Mouse (Mus musculus) E14TG2a.4 (cell line): ENCODE results near the gene Etv3.

Experiments
- H3K27me3 ChIP-seq: 2 replicates; pipeline ENCODE4 v1.6.1; 2014; ENCODE audit warnings: low read length, control low read depth; ENCODE audit not compliant: insufficient read depth
- H3K36me3 ChIP-seq: 2 replicates; pipeline ENCODE4 v1.6.1; 2014; ENCODE audit warnings: low read length, control low read depth; ENCODE audit not compliant: insufficient read depth
- H3K4me1 ChIP-seq: replicated peaks from 2 replicates; pipeline ENCODE4 v1.6.1; 2014; ENCODE audit warnings: low read depth, low read length, control low read depth
- H3K4me3 ChIP-seq: replicated peaks from 2 replicates; pipeline ENCODE4 v1.5.1; 2014; ENCODE audit warnings: mild to moderate bottlenecking, low read length
- H3K9me3 ChIP-seq: 2 replicates; pipeline ENCODE4 v1.6.1; 2014; ENCODE audit warnings: low read length, control low read depth
- CTCF ChIP-seq: conservative IDR thresholded peaks from 2 replicates; pipeline ENCODE4 v1.5.1; 2014; ENCODE audit warnings: low read length
- NANOG ChIP-seq: IDR thresholded peaks from 2 replicates; pipeline ENCODE4 v1.6.1; 2014; ENCODE audit warnings: borderline replicate concordance, low read length, mixed read lengths
- POU5F1 ChIP-seq: IDR thresholded peaks from 2 replicates; pipeline ENCODE4 v1.6.1; 2014; ENCODE audit warnings: low read length, borderline replicate concordance

Gene Etv3

DNA sequence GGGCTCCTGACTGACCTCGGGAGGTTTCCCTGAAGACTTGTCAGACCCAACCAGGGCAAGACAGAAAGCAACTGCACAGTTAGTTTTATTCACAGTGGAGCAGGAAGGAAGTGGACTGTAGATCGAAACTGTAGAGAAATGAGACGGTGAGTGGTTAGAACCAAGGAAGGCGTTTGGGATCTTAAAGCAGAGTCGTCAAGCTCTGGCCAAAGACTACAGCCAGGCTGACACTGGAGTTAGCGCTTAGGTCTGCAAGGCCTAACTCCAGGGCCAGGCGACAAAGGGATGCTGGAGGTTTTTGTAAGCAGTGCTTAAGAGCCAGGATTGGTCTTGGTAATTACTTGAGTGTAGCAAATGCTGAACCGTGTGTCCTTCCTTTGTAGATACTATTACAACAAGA is 3.6 kb downstream of the Etv3 start:
- H3K4me3 ChIP-seq = no peak overlapping the region
- H3K9me3 ChIP-seq = no peaks in the 10 kb centered on the region
- H3K4me1 ChIP-seq = peaks cover 23% of the 10 kb centered on the region
- no peak for TF ChIP-seq POU5F1
- no peak for TF ChIP-seq CTCF
- TF ChIP-seq NANOG = no peak
- H3K27me3 ChIP-seq = peaks cover 8% of the 10 kb centered on the region
- H3K36me3 ChIP-seq = peaks cover 70% of the 10 kb centered on the region

DNA sequence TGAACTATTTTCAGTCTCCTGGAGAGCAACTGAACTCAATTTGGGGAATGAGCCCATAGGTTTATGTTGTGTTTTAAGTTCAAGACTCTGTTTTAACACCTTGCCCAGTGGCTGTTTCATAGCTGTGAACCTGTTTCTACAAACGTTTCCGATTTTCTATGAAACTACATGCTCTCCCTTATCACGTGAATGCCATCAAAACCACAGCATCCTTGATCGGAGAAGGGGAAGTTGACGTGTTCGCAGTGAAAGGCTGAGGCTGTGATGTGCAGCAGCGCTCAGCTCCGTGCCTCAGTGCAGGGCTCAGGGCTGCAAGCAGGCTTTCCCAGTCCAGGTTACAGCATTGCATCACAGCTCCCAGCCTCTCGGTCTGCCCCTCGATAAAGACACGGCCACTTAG is 4.4 kb downstream of the Etv3 start:
- TF ChIP-seq NANOG (no peak), CTCF (no peak), POU5F1 (no peak)
- Histone ChIP-seq H3K27me3 (peaks cover 7% of the 10 kb centered on the region), H3K36me3 (peaks cover 72% of the 10 kb centered on the region)

DNA sequence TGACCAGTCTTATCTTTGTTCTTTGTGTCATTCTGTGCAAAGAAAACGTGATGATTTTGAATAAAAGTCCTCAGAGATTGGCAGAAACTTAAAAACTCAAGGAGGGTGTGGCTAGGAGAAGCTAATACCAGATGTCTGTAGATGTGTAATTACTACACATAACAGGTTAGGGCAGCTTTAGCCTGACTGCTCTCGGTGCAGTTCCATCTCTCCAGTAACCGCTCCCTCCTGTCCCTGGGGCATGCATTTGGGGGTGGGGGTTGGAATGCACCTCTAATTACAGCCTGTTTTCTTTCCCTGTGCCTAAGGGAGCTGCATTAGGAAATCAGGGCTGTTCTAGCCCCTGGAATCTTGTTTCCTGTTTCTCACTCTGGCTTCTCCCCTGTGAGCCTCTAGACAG is 5.0 kb downstream of the Etv3 start:
- TF ChIP-seq NANOG (no peak), POU5F1 (no peak), CTCF (no peak)
- peaks cover 19% of the 10 kb centered on the region for H3K4me1 ChIP-seq
- no peaks in the 10 kb centered on the region for H3K9me3 ChIP-seq
- peaks cover 74% of the 10 kb centered on the region for H3K36me3 ChIP-seq
- H3K27me3 ChIP-seq = peaks cover 2% of the 10 kb centered on the region; the same call in 1 of the 2 replicates
- H3K4me3 ChIP-seq = no peak overlapping the region

More for the DNA sequence above, 4.4 kb downstream of the Etv3 start:
- Histone ChIP-seq H3K9me3 (no peaks in the 10 kb centered on the region), H3K4me1 (peaks cover 22% of the 10 kb centered on the region), H3K4me3 (no peak overlapping the region)

DNA sequence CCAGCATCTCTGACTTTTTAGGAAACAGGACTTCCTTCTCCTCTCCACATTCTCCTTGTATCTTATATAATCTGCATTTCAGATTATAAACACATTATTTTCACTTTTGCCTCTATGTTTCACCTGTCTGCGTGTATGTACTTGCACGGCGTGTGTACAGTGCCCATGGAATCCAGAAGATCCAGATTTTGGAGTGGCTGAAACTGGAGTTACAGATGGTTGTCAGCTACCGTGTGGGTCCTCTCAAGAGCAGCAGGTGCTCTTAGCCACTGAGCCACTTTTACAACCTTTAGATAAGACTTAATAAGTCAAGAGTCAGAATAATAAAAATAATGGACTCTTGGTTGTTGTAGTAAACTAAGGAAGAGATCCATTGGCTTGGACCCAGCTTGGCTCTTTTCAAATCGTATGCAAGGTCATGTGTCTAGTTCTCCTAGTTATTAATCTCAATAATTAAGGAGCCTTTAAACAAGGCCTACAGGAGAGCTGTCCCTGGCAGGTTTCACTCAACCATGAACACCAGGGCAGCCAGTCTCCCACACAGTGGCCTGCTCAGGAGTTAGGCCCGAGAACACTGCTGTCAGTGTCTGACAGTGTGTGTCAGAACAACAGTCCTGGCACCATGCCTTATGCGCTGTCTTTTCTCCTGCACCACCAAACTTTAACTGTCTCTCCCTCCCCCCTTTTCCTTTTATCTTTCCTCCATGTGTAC is 8.6 kb downstream of the Etv3 start:
- no peaks in the 10 kb centered on the region for H3K9me3 ChIP-seq
- H3K4me1 ChIP-seq = peaks cover 27% of the 10 kb centered on the region
- H3K4me3 ChIP-seq = no peak overlapping the region
- peaks cover 85% of the 10 kb centered on the region for H3K36me3 ChIP-seq
- TF ChIP-seq CTCF = no peak
- TF ChIP-seq POU5F1 = no peak
- TF ChIP-seq NANOG = no peak
- H3K27me3 ChIP-seq = no peaks in the 10 kb centered on the region

DNA sequence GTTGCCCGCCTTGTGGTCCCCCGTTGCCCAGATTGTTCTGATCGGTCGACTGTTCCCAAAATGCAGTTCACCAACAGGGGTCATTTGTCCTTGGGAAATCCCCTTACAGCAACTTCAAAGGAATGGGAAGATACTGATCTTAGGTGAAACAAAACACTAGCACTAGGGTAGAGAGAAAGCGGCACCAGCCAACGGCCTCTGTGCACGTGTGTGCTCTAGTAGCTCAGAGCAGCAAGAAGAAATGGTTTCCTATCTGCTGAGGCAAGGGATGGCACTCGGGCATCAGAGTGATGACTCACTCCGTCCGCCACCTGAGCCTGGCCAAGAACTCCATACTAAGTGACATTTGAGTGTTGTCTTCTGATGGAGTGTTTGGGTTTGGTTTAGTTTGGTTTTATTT is 12.8 kb downstream of the Etv3 start:
- Histone ChIP-seq H3K4me1 (peaks cover 58% of the 10 kb centered on the region), H3K9me3 (no peaks in the 10 kb centered on the region), H3K36me3 (peaks cover 49% of the 10 kb centered on the region), H3K27me3 (no peaks in the 10 kb centered on the region), H3K4me3 (no peak overlapping the region)
- TF ChIP-seq CTCF (no peak), POU5F1 (no peak), NANOG (no peak)

DNA sequence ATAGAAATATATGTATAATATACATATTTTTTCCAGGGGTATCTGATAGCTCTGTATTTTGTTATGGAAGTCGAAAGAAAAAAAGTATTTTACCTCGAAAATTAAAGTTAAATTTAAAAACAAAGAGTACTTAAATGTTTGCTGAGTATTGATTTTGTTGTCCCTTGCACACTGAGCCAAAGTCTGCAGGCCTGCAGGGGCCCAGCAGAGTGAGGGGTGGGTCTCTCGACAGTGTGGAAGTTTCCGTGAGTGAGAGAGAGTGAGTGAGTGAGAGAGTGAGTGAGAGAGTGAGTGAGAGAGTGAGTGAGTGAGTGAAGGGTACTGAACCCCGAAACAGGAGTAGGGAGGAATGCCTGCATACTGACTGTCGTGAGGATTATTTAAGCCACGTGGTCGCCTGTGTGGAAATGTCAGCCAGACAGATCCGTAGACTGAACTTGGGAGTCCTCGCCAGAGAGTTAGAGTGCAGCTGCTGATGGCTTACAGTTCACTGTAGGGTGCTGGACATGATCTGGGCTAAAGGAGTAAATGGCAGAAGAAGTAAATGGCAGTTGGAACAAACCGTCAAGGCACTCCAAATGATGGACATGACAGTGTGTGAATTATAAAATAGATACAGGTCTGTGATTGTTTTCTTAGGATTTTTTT is 14.9 kb downstream of the Etv3 start:
- TF ChIP-seq POU5F1 (no peak), CTCF (no peak), NANOG (no peak)
- Histone ChIP-seq H3K4me3 (no peak overlapping the region), H3K4me1 (peaks cover 61% of the 10 kb centered on the region), H3K9me3 (no peaks in the 10 kb centered on the region), H3K36me3 (peaks cover 37% of the 10 kb centered on the region), H3K27me3 (no peaks in the 10 kb centered on the region)

DNA sequence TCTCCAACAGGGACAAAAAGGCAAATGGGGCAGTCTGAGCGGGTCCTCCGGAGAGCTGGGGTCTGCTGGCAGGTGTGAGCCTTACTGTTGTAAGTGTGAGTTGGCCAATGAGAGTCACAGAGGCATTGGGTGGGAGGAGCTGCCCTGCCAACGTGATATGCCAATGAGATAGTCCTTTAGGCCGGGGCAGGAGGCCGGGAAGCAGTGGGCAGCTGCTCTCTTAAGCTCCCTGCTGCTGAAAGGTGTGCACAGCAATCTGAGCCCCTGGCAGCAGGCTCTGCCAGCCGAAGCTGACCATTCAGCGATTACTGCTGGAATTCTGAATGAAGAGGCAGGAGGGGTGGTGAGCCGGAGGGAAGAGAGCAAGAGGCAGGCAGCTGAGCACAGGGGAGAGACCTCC is 15.5 kb downstream of the Etv3 start:
- Histone ChIP-seq H3K4me1 (peaks cover 59% of the 10 kb centered on the region), H3K9me3 (no peaks in the 10 kb centered on the region), H3K27me3 (no peaks in the 10 kb centered on the region), H3K4me3 (no peak overlapping the region), H3K36me3 (peaks cover 33% of the 10 kb centered on the region)
- TF ChIP-seq CTCF (no peak), POU5F1 (no peak), NANOG (no peak)

DNA sequence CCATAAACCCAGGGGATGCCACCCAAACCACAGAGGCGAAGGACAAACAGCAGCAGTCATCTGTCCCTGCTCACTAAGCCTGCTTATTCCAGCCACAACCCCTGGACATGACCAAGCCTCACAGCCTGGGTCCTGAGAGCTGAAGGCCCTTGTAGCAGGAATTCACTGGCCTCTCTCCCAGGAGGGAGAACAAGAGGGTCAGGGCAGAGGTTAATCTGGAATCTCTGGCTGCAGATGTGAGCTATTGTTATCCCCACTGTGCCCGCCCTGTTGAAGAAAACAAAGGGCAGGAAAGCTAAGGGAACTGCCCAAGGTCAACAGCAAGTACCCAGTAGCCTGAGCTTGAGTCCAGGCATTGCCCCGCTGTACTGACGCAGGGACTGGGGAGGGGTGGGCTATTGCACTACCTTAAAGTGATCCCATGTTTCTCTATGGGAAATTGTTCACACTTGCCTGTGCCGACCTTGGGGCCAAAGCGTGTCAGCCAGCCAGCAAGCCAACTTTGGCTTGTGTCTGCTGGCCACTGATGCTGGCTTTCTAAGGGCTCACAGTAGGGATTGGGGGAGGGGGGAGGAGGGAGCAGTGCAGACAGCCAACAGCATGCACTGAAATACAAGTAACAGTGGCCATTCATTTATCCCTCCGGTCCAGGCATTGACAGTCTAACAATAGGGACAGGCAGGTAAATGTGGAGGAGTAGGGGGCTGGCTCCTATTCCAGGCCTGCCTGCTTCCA is 17.4 kb downstream of the Etv3 start:
- Histone ChIP-seq H3K4me3 (peak overlapping the region; percentile 26), H3K36me3 (peaks cover 16% of the 10 kb centered on the region), H3K27me3 (no peaks in the 10 kb centered on the region), H3K4me1 (peaks cover 60% of the 10 kb centered on the region), H3K9me3 (no peaks in the 10 kb centered on the region)
- no peak for TF ChIP-seq CTCF
- TF ChIP-seq NANOG = no peak
- TF ChIP-seq POU5F1 = no peak
